Mouse (Mus musculus) kidney, adult 18-20 months (tissue): Measurements from ENCODE around the gene Dlx4.

ENCODE experiments used
- DNase-seq: peaks from one replicate; pipeline ENCODE4 v3.0.0; 2021

The Dlx4 gene

GRCm38 (mm10) chr11:95145851-95146403 lies at the start of gene Dlx4:
Gene Dlx4 (minus strand): TSS chr11:95146263.
- peak; percentile 17 for DNase-seq

GRCm38 (mm10) chr11:95189863-95190262 lies 43.8 kb upstream of the Dlx4 start:
- no peak for DNase-seq

GRCm38 (mm10) chr11:95186826-95187225 lies 40.8 kb upstream of the Dlx4 start:
- no peak for DNase-seq

DNA sequence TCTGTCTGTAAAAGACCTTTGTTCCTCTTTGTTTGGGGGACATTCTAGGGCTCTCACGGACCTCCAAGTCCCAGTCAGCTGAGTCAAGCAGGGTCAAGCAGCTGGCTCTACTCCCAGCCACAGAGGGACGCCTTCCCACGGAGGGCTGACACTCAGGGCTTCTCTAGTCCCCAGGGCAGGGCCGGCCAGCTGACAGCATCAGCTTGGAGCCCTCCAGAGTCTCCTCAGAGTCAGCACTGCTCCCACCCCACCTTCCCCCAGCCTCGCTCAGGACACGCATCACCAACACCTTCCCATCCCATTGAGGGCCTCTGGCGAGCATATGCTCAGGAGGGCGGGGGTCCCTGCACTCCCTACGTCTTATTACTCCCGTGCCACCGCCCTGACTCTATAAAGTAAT lies 39.6 kb upstream of the Dlx4 start:
- DNase-seq, result peak; percentile 6

DNA sequence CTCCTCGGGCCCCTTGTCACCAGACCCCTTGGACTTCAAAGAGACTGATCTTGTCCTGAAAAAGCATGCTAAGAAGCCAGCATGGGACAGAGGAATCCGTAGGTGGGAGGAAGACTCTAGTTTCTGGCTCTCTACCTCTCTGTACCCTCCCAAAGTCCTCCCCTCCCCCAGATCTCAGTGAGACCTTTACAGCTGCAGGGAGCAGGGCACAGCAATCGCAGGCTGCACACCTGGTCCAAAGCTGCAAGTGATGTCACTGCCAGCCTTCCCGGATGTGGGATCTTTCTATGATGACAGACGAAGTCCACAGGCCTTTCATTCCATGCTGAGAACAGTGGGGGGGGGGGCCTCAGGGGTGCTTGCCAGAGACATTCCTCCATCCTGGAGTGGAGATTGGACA lies 38.5 kb upstream of the Dlx4 start:
- no peak for DNase-seq

GRCm38 (mm10) chr11:95179311-95179710 lies 33.2 kb upstream of the Dlx4 start:
- DNase-seq, result no peak

DNA sequence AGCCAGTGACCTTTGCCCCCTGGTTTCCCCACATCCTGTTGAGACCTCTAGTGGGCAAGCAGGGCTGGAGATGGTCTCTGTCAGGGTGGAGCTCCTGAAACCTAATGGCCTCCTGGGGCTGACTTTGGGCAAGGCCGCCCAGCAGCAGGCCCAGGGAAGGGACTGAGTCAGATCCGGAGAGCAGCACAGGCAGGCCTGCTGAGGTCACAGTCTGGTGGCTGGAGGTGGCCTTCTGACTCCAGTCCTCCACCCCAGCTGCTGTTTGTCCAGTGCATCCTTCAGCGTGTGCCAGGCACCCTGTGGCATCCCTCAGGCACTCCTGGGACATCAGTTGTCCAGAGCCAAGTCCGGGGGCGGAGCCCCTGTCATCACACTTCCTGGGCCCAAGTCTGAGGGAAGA lies 19.8 kb upstream of the Dlx4 start:
- no peak for DNase-seq

DNA sequence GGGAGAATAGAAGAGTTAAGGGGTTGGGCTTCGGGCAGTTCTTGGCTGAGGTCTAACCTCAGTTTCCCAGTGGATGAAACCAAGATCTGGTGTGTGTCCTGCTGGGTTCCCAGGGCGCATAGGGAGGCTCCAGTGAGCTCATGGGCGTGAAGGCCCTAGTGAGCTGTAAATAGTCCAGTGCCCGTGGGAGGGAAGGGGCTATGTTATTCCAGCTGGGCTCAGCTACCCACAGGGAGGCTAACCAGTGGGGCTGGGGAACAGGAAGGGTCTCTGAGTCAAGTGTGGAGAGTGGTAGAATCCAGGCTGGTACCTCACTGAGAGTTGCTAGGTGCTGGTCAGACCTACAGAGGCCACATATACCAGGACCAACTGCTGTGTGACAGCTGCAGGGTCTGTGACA lies 15.6 kb upstream of the Dlx4 start:
- no peak for DNase-seq

GRCm38 (mm10) chr11:95160693-95161092 lies 14.6 kb upstream of the Dlx4 start:
- DNase-seq, result no peak

DNA sequence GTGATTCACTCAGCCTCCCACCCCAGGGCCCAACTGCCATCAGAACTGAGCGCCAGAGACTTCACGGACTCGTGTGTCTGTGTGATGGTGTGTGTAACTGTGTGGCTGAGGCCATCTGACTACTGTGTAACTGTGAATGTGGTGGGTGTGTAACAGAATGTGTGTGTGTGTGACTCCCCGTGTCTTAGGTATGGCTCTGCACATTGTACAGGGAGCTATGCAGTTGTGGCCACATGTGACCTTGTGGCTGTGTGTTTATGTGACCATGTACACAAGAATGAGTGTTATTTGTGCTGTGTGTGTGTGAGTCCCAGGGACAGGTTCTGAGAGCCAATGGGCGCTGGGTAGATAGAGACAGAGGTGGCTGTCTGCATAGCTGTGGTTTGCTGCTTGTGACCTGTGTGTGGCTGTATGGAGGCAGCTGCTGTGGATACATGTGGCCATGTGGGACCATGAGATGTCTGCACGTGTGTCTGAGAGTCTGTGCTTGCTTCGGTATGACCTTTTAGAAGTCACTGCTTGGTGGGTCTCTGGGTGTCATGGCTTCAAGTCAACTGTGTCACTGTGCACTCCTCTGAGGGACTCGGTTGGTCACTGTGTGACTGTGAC lies 13.8 kb upstream of the Dlx4 start:
- no peak for DNase-seq

DNA sequence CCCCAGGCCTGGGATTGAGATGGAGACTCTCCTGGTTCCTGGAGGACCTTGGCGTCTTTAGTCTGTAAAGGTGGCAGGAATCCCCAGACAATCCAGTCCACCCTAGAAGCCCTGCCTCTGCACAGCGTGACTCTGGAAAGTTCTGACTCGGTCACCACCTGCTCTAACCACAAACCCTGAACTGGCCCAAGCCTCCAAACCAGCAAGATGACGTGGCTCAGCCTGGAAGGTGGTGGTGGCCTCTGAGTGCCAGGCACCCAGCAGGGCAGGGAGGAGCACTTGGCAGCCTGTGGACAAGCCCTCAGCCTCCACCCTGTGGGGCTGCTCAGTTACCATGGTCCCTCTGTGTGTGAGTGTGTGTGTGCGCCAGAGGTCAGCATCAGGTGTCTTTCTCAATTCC lies 11.8 kb upstream of the Dlx4 start:
- DNase-seq, result no peak

DNA sequence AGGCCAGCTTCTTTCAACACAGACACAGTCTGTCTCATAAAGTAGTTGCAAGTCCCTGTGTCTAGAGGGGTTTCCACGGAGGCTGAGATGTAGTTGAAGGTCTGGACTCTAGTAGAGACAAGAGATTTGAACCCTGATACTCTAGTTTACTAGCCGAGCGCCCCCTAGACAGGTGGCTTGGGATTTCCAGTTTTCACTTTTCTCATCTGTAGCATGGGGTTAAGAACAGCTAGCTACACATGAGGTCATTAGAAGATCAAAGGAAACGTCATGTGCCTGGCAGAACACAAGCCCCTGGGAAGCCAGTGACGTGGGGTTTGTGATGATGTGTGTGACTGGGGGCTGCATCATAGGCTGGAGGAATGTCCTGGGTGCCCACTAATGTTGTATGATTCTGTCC lies 11.3 kb upstream of the Dlx4 start:
- no peak for DNase-seq

- no peak for DNase-seq
Observed at GRCm38 (mm10) chr11:95155511-95155910, 9.4 kb upstream of the Dlx4 start.

DNA sequence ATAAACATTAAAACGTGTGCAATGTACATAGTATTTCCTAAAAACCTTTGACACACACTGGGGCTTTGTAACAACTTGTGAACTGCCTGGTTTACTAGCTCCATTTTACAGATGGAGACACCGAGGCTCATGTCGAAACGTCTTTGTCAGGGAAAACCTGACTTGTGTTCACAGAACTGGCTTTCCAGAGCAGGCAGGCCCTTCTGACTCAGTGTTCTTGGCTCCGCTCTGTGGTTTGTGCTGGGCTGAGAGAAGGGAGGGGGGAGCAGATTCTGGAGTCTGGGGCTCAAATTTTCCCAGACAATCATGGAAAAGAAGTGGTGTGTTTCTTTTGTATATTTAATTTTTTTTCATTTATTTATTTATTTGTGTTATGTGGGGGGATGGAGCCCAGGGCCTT lies 7.6 kb upstream of the Dlx4 start:
- DNase-seq, result no peak

DNA sequence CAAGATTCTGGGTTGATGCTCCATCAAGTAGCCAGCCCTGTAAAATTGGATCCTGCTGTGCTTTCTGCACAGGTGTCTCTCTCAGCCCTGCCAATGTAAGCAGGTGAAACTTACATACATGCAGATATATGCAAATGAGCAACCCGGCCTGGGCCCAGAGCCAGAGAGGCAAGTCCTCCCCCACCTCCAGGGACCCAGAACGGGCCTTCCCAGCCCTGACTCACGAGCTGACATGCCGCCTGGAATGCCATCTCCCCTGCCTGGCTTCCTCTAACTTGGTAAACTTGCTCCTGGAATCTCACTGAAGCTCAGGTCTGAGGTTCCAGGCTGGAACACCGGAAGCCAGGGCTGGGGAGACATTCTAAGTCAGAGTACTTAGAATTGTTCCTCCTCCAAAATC lies 7.1 kb upstream of the Dlx4 start:
- no peak for DNase-seq

GRCm38 (mm10) chr11:95150269-95151049 lies 4.4 kb upstream of the Dlx4 start:
- DNase-seq, result no peak

- no peak for DNase-seq
Observed at GRCm38 (mm10) chr11:95149462-95150268, 3.6 kb upstream of the Dlx4 start.

DNA sequence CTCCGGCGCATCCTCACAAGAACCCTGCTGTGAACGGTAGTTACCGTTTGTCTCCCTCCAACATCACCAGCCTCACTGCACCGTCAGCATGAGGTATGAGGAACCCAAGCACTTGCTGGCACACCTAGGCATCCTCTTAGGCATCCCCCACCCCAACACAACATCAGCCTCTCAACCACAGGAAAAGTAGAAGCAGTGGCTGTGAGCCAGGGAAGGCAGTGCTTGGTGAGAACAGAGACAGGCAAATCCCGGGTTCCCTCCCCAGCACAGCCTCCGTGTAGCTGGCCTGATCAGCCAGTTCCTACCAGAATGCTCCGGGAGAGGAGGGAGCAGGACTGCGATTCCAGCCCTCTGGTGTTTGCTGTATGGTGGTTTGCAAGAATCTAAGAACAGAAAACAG lies 2.7 kb upstream of the Dlx4 start:
- DNase-seq, result no peak

DNA sequence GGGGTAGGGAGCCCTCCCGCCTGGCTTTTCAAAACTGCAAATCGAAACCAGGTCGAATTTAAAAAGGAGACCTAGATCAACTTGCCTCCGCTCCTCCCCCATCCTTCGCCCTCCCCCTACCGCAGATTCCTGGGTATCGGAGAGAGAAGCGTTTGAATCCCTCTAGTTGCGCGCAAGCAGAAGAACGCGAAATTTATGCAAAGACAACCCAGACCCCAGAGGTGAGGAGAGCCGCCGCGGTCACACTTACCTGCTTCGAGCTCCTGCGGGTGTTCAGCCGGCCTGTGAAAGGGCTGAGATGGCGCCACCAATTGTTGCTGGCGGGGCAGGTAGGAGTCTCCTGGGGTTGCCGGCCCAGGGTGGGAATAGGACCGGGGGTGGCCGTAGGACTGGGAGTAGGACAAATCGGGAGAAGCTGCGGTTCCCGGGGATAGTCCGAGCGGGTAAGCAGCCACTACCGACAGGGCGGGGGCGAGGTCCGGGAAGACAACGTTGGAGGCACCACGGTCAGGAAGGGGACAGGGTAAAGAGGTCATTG lies 1.0 kb downstream of the Dlx4 start:
- peak; percentile 20 for DNase-seq

- DNase-seq, result no peak
Observed at GRCm38 (mm10) chr11:95144091-95144945, 1.7 kb downstream of the Dlx4 start.

GRCm38 (mm10) chr11:95143663-95144062 lies 2.4 kb downstream of the Dlx4 start:
- no peak for DNase-seq

GRCm38 (mm10) chr11:95142980-95143575 lies 3.0 kb downstream of the Dlx4 start:
- no peak for DNase-seq
